Mouse (Mus musculus) bone marrow macrophage, adult 2 months (primary cell): ENCODE measurements around the gene E030018B13Rik.

Source experiments
- CTCF ChIP-seq: IDR thresholded peaks from 2 replicates; pipeline ENCODE4 v1.5.1; 2012; ENCODE audit warnings: low read depth, mild to moderate bottlenecking, low read length, moderate library complexity
- POLR2A ChIP-seq: IDR thresholded peaks from 2 replicates; pipeline ENCODE4 v1.6.1; 2012; ENCODE audit warnings: mild to moderate bottlenecking, low read depth, low read length, borderline replicate concordance

GRCm38 (mm10) chr7:63908496-63909285 is 8.0 kb upstream of the E030018B13Rik start:
- TF ChIP-seq POLR2A (no peak), CTCF (no peak)
